Mouse (Mus musculus): ENCODE results near the gene Aph1b. TPM values are rescaled to one million over a fixed set of nuclear protein-coding genes. Genes with fewer than 3 reads are reported as not detected.

Gene Aph1b
- 18.9 TPM for polyA plus RNA-seq (2014; fragmentation: Illumina TruSeq; extraction: RNeasy Lipid Tissue Mini Kit (QIAGEN cat#74804); ENCODE audit: low read depth, low replicate concordance)

GRCm38 (mm10) chr9:66795464-66796324 is at the start of gene Aph1b:
Gene Aph1b, minus strand, starts transcription at chr9:66795490.

DNA sequence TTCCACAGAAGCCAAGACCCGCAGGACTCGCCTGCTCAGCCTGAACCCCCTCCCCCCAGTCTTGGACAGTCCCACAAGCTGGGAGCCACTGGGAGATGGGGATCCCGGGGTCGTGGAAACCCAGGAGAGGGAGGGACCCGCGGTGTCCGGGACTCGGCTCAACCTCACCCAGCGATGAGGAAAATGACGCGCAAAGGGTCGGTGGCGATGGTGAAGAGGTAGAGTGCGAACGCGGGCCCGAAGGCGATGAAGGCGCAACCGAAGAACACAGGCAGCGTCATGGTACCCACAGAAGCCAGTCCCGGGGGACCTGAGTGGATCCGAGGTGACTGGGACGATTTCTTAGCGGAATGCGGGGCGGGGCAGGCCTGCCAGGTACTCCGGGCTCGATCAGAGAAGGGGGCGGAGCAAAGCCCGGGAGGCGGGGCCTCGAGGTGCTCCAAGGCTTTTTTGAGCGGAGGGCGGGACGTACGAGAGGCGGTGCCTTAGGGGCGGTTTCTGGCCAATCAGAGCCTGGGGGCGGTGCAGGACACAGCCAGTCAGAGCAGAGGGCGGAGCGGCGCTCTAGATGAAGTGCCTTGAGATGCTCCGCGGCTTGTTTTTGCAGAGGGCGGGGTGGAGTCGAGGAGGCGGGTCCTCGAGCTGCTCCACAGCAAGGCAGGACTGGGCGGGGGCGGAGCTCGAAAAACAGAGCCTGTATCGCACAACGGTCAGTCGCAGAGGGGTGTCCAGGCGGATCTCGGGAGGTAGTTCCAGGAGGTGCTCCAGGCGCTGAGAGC is 39.2 kb upstream of the Aph1b start, which contains the start of gene Aph1c:
Gene Aph1c (minus strand): TSS at position 409 of the 779 bp plus-strand sequence.

GRCm38 (mm10) chr9:66796739-66797138 is 1.4 kb upstream of the Aph1b start, which contains the start of gene Gm10647:
Gene Gm10647, plus strand, starts transcription at chr9:66797039.

Other genes with a start within 250 kb of the Aph1b start
- gene Usp3, start 202.3 kb downstream of the Aph1b start, polyA plus RNA-seq (2014; fragmentation: Illumina TruSeq; extraction: RNeasy Lipid Tissue Mini Kit (QIAGEN cat#74804); ENCODE audit: low read depth, low replicate concordance): 56.7 TPM
- gene Car12, start 81.8 kb downstream of the Aph1b start, polyA plus RNA-seq (2014; fragmentation: Illumina TruSeq; extraction: RNeasy Lipid Tissue Mini Kit (QIAGEN cat#74804); ENCODE audit: low read depth, low replicate concordance): 0.17 TPM
- gene Gm10647, start 1.5 kb upstream of the Aph1b start, polyA plus RNA-seq (2014; fragmentation: Illumina TruSeq; extraction: RNeasy Lipid Tissue Mini Kit (QIAGEN cat#74804); ENCODE audit: low read depth, low replicate concordance): not detected
- gene Aph1c, start 39.2 kb upstream of the Aph1b start, polyA plus RNA-seq (2014; fragmentation: Illumina TruSeq; extraction: RNeasy Lipid Tissue Mini Kit (QIAGEN cat#74804); ENCODE audit: low read depth, low replicate concordance): 3.7 TPM
- 59.7 TPM for gene Rab8b, start 124.2 kb upstream of the Aph1b start, polyA plus RNA-seq (2014; fragmentation: Illumina TruSeq; extraction: RNeasy Lipid Tissue Mini Kit (QIAGEN cat#74804); ENCODE audit: low read depth, low replicate concordance)
- gene Rps27l, start 150.6 kb upstream of the Aph1b start, polyA plus RNA-seq (2014; fragmentation: Illumina TruSeq; extraction: RNeasy Lipid Tissue Mini Kit (QIAGEN cat#74804); ENCODE audit: low read depth, low replicate concordance): 432 TPM
- 31.2 TPM for gene Lactb, start 180.0 kb upstream of the Aph1b start, polyA plus RNA-seq (2014; fragmentation: Illumina TruSeq; extraction: RNeasy Lipid Tissue Mini Kit (QIAGEN cat#74804); ENCODE audit: low read depth, low replicate concordance)

Data from adrenal gland, adult 10 weeks (tissue).